Mouse (Mus musculus) T-helper 2 cell (primary cell): Measurements from ENCODE around the gene Arhgef38.

Experiments used
- in situ Hi-C: fragments of 300-600 bp; cut with MboI, MseI; formaldehyde crosslinking; loops from one replicate; pipeline ENCODE4 v1.15.1; 2025; ENCODE audit warnings: high pct_unique_total_duplicates

Arhgef38 gene

GRCm38 (mm10) chr3:133165130-133165529 lies 69.6 kb downstream of the Arhgef38 start:
- in situ Hi-C loops: no loop called here

GRCm38 (mm10) chr3:133163913-133164406 lies 70.8 kb downstream of the Arhgef38 start:
- in situ Hi-C loops: no loop called here

- in situ Hi-C loops: no loop called here
Observed at GRCm38 (mm10) chr3:133163174-133163573, 71.6 kb downstream of the Arhgef38 start.

- in situ Hi-C loops: no loop called here
Observed at GRCm38 (mm10) chr3:133161407-133161806, 73.3 kb downstream of the Arhgef38 start.

GRCm38 (mm10) chr3:133158260-133158659 lies 76.5 kb downstream of the Arhgef38 start:
- in situ Hi-C loops: no loop called here

- in situ Hi-C loops: loop anchor here (5.0 kb wide), 1 partner anchor 52 kb away; no protein-coding TSS in a partner anchor
Observed at GRCm38 (mm10) chr3:133154683-133155082, 80.1 kb downstream of the Arhgef38 start.

GRCm38 (mm10) chr3:133153629-133154028 lies 81.1 kb downstream of the Arhgef38 start:
- in situ Hi-C loops: loop anchor here (5.0 kb wide), 1 partner anchor 51 kb away; no protein-coding TSS in a partner anchor

- in situ Hi-C loops: loop anchor here (5.0 kb wide), 1 partner anchor 51 kb away; no protein-coding TSS in a partner anchor
Observed at GRCm38 (mm10) chr3:133152831-133153230, 81.9 kb downstream of the Arhgef38 start.

- in situ Hi-C loops: loop anchor here (5.0 kb wide), 1 partner anchor 49 kb away; no protein-coding TSS in a partner anchor
Observed at GRCm38 (mm10) chr3:133151629-133152028, 83.1 kb downstream of the Arhgef38 start.

- in situ Hi-C loops: no loop called here
Observed at GRCm38 (mm10) chr3:133144511-133145147, 90.1 kb downstream of the Arhgef38 start.

GRCm38 (mm10) chr3:133141877-133142276 lies 92.9 kb downstream of the Arhgef38 start:
- in situ Hi-C loops: no loop called here

GRCm38 (mm10) chr3:133132611-133133010 lies 102.1 kb downstream of the Arhgef38 start:
- in situ Hi-C loops: no loop called here

GRCm38 (mm10) chr3:133131372-133131771 lies 103.4 kb downstream of the Arhgef38 start:
- in situ Hi-C loops: no loop called here

- in situ Hi-C loops: no loop called here
Observed at GRCm38 (mm10) chr3:133113281-133113680, 121.5 kb downstream of the Arhgef38 start.

- in situ Hi-C loops: no loop called here
Observed at GRCm38 (mm10) chr3:133111741-133112140, 123.0 kb downstream of the Arhgef38 start.

- in situ Hi-C loops: no loop called here
Observed at GRCm38 (mm10) chr3:133109844-133110243, 124.9 kb downstream of the Arhgef38 start.

- in situ Hi-C loops: no loop called here
Observed at GRCm38 (mm10) chr3:133108731-133109130, 126.0 kb downstream of the Arhgef38 start.

- in situ Hi-C loops: loop anchor here (5.0 kb wide), 1 partner anchor 48 kb away; no protein-coding TSS in a partner anchor
Observed at GRCm38 (mm10) chr3:133104436-133104835, 130.3 kb downstream of the Arhgef38 start.

GRCm38 (mm10) chr3:133103768-133104167 lies 131.0 kb downstream of the Arhgef38 start:
- in situ Hi-C loops: loop anchor here (5.0 kb wide), 1 partner anchor 49 kb away; no protein-coding TSS in a partner anchor

GRCm38 (mm10) chr3:133098909-133099308 lies 135.8 kb downstream of the Arhgef38 start:
- in situ Hi-C loops: loop anchor here (10.0 to 25.0 kb wide), 2 partner anchors 338 to 656 kb away; no protein-coding TSS in a partner anchor

GRCm38 (mm10) chr3:133098336-133098735 lies 136.4 kb downstream of the Arhgef38 start:
- in situ Hi-C loops: loop anchor here (10.0 to 25.0 kb wide), 2 partner anchors 339 to 656 kb away; no protein-coding TSS in a partner anchor

GRCm38 (mm10) chr3:133097936-133098335 lies 136.8 kb downstream of the Arhgef38 start:
- in situ Hi-C loops: loop anchor here (10.0 to 25.0 kb wide), 2 partner anchors 339 to 657 kb away; no protein-coding TSS in a partner anchor

GRCm38 (mm10) chr3:133094305-133094704 lies 140.4 kb downstream of the Arhgef38 start:
- in situ Hi-C loops: loop anchor here (10.0 to 25.0 kb wide), 2 partner anchors 343 to 660 kb away; no protein-coding TSS in a partner anchor
